9 mouse cellular contexts compared by ENCODE assay signal in genomic region chr17:34128944-34129791, GRCm38 (mm10). TPM values are rescaled to one million over a fixed set of nuclear protein-coding genes. Genes with fewer than 3 reads are reported as not detected.
DNase-seq lines count a peak whose midpoint lies in the region; ATAC-seq and TF ChIP-seq lines count a peak whose summit lies in the region.
"Had no signal": no experiment of that assay in that cellular context is flagged by ENCODE, and none has a peak within 500 bp of the region (broad histone marks: within the 10 kb centered on the region; RNA-seq: fewer than 3 reads in every experiment).

No protein-coding gene starts in this region.

- peaks cover 2 to 15% of the 10 kb centered on the region in 2 experiments; a peak in 3 of 4 replicates for H3K4me1 ChIP-seq in heart, embryonic 14.5 days (ENCODE audit: control insufficient read depth in 2 of 2, insufficient read depth in 2 of 2, low read length in 2 of 2)
- peaks cover 11% of the 10 kb centered on the region; the same call in 1 of the 2 replicates for H3K4me1 ChIP-seq in bone marrow, adult 2 months (ENCODE audit: control insufficient read depth, insufficient read depth, low read length)
- H3K4me1 ChIP-seq in hindbrain, embryonic 16.5 days (ENCODE audit: control insufficient read depth, insufficient read depth, low read depth, low read length), result peaks cover 12% of the 10 kb centered on the region
- H3K4me1 ChIP-seq in kidney, adult 2 months (ENCODE audit: control insufficient read depth, insufficient read depth, low read length), result peaks cover 10% of the 10 kb centered on the region; the same call in 1 of the 2 replicates

- 18% methylated on average over 18 of the region's 18 CpGs for WGBS in heart, embryonic 14.5 days
- WGBS in bone marrow, adult 2 months, result 26% methylated on average over 18 of the region's 18 CpGs
- 24% methylated on average over 18 of the region's 18 CpGs for WGBS in hindbrain, embryonic 16.5 days
- 26% methylated on average over 18 of the region's 18 CpGs for WGBS in kidney, adult 2 months

- no peaks in the 10 kb centered on the region for H3K9me3 ChIP-seq in heart, embryonic 14.5 days (ENCODE audit: control insufficient read depth, low read length)
- H3K9me3 ChIP-seq in hindbrain, embryonic 16.5 days (ENCODE audit: control insufficient read depth, low read length), result no peaks in the 10 kb centered on the region
- H3K9me3 ChIP-seq: G1E had no signal

- H3K27me3 ChIP-seq in heart, embryonic 14.5 days (ENCODE audit: control insufficient read depth, insufficient read depth, low read length), result no peaks in the 10 kb centered on the region
- no peaks in the 10 kb centered on the region for H3K27me3 ChIP-seq in hindbrain, embryonic 16.5 days (replicated peaks; ENCODE audit: control insufficient read depth, insufficient read depth, low read length)
- H3K27me3 ChIP-seq in kidney, adult 2 months (replicated peaks; ENCODE audit: control insufficient read depth, insufficient read depth, low read length), result no peaks in the 10 kb centered on the region

- 0 out of 2 replicates have a peak, but pooled peaks have one; percentile 8 for TF ChIP-seq POLR2A in bone marrow, adult 2 months (IDR thresholded peaks at IDR 0.05; ENCODE audit: borderline replicate concordance, control insufficient read depth, low read depth, low read length)
- no peak for TF ChIP-seq POLR2A in kidney, adult 2 months (IDR thresholded peaks at IDR 0.05; ENCODE audit: low read depth, low read length)

- TF ChIP-seq CTCF in bone marrow, adult 2 months (IDR thresholded peaks at IDR 0.05; ENCODE audit: control insufficient read depth, insufficient read depth, low read length), result no peak
- TF ChIP-seq CTCF in kidney, adult 2 months (conservative IDR thresholded peaks at IDR 0.05; ENCODE audit: insufficient read depth, insufficient read length, low read depth, low read length), result no peak

- no peak overlapping the region for H3K9ac ChIP-seq in heart, embryonic 14.5 days (ENCODE audit: low read length)
- peak overlapping the region; percentile 32; the same call in 1 of the 2 replicates for H3K9ac ChIP-seq in hindbrain, embryonic 16.5 days (ENCODE audit: low read depth, low read length)

- H3K36me3 ChIP-seq in heart, embryonic 14.5 days (ENCODE audit: control insufficient read depth, insufficient read depth, low read length), result peaks cover 10% of the 10 kb centered on the region; the same call in 1 of the 2 replicates
- H3K36me3 ChIP-seq in hindbrain, embryonic 16.5 days (ENCODE audit: control insufficient read depth, insufficient read depth, low read length), result no peaks in the 10 kb centered on the region
- no peaks in the 10 kb centered on the region for H3K36me3 ChIP-seq in kidney, adult 2 months (ENCODE audit: control insufficient read depth, insufficient read depth, low read length)

- 0 out of 2 replicates have a peak overlapping the region, but pooled peaks have one; percentile 6 for H3K4me2 ChIP-seq in heart, embryonic 14.5 days (ENCODE audit: low read length)
- peak overlapping the region; percentile 27; the same call in 1 of the 2 replicates for H3K4me2 ChIP-seq in hindbrain, embryonic 16.5 days (ENCODE audit: low read length)

- DNase-seq in heart, postnatal 36 days, result no peak
- DNase-seq in naive thymus-derived CD4-positive, alpha-beta T cell, adult 2 months (ENCODE audit: low read depth), result peak; percentile 70
- DNase-seq in ovary, postnatal 14 days (ENCODE audit: low spot score), result no peak
- no peak for DNase-seq in kidney, adult 2 months
- DNase-seq in adrenal gland, postnatal 4 days (ENCODE audit: low spot score in 2 of 2), result no peak

- no peak overlapping the region for H3K27ac ChIP-seq in heart, embryonic 14.5 days (replicated peaks in 1 of 2; ENCODE audit: control insufficient read depth in 1 of 2, insufficient read depth in 1 of 2, low read depth in 2 of 2, low read length in 2 of 2)
- peak overlapping the region; percentile 40; the same call in 1 of the 2 replicates for H3K27ac ChIP-seq in bone marrow, adult 2 months (ENCODE audit: control insufficient read depth, insufficient read depth, low read depth, low read length, poor library complexity)
- no peak overlapping the region for H3K27ac ChIP-seq in hindbrain, embryonic 16.5 days (ENCODE audit: low read depth, low read length)
- no peak overlapping the region for H3K27ac ChIP-seq in kidney, adult 2 months (ENCODE audit: insufficient read depth, low read depth, low read length)

- no peak overlapping the region for H3K4me3 ChIP-seq in heart, embryonic 14.5 days (ENCODE audit: control insufficient read depth in 1 of 2, insufficient read depth in 1 of 2, low read depth in 1 of 2, low read length in 2 of 2)
- H3K4me3 ChIP-seq in bone marrow, adult 2 months (replicated peaks; ENCODE audit: control insufficient read depth, low read depth, low read length), result peak overlapping the region; percentile 3
- H3K4me3 ChIP-seq in hindbrain, embryonic 16.5 days (ENCODE audit: low read length), result no peak overlapping the region
- no peak overlapping the region for H3K4me3 ChIP-seq in kidney, adult 2 months (ENCODE audit: insufficient read depth, low read depth, low read length)

- ATAC-seq in heart, embryonic 14.5 days (ENCODE audit: insufficient number of reproducible peaks, insufficient read depth, low FRiP score, low read depth), result no peak
- ATAC-seq in hindbrain, embryonic 16.5 days, result no peak

- intact Hi-C loops in heart, postnatal 36 days (cut with DNase I), result no loop called here

RNA-seq across cellular contexts. Expression of gene Brd2, which starts 6.7 kb away (rescaled TPM):
- polyA plus RNA-seq in heart, embryonic 14.5 days (2014; fragmentation: Nextera tagmentation; extraction: Ambion mirVana), result 72.8 and 74.9 TPM in 2 replicates
- 10 to 100 TPM; 80.5 to 87.0 TPM for total RNA-seq in heart, postnatal 36 days (2021)
- 118 and 172 TPM in 2 replicates for polyA plus RNA-seq in bone marrow, adult 2 months (2011; ENCODE audit: insufficient read depth, insufficient read length, low replicate concordance, missing spikeins)
- 98.5 and 123 TPM in 2 replicates for polyA plus RNA-seq in hindbrain, embryonic 16.5 days (2015; fragmentation: Nextera tagmentation; extraction: Ambion mirVana)
- polyA plus RNA-seq in kidney, adult 2 months (2012; rRNA removed), result 110 and 117 TPM in 2 replicates
- 100 to 1,000 TPM; 225 to 226 TPM for total RNA-seq in adrenal gland, postnatal 4 days (2021)

RNA-seq across cellular contexts. Expression of gene H2-DMa, which starts 9.8 kb away (rescaled TPM):
- polyA plus RNA-seq in heart, embryonic 14.5 days (2014; fragmentation: Nextera tagmentation; extraction: Ambion mirVana), result 5.7 and 9.3 TPM in 2 replicates
- total RNA-seq in heart, postnatal 36 days (2021), result 1 to 10 TPM; 4.0 to 6.5 TPM
- 14.2 and 38.5 TPM in 2 replicates for polyA plus RNA-seq in bone marrow, adult 2 months (2011; ENCODE audit: insufficient read depth, insufficient read length, low replicate concordance, missing spikeins)
- polyA plus RNA-seq in hindbrain, embryonic 16.5 days (2015; fragmentation: Nextera tagmentation; extraction: Ambion mirVana), result 20.5 and 20.9 TPM in 2 replicates
- 30.1 and 37.1 TPM in 2 replicates for polyA plus RNA-seq in kidney, adult 2 months (2012; rRNA removed)
- total RNA-seq in adrenal gland, postnatal 4 days (2021), result 10 to 100 TPM; 11.2 to 11.7 TPM

RNA-seq across cellular contexts. Expression of gene H2-DMb2, which starts 13.9 kb away (rescaled TPM):
- polyA plus RNA-seq in heart, embryonic 14.5 days (2014; fragmentation: Nextera tagmentation; extraction: Ambion mirVana), result 0.32 and 0.36 TPM in 2 replicates
- 1 to 10 TPM; 1.3 to 1.7 TPM for total RNA-seq in heart, postnatal 36 days (2021)
- polyA plus RNA-seq in bone marrow, adult 2 months (2011; ENCODE audit: insufficient read depth, insufficient read length, low replicate concordance, missing spikeins), result 24.3 and 38.9 TPM in 2 replicates
- polyA plus RNA-seq in hindbrain, embryonic 16.5 days (2015; fragmentation: Nextera tagmentation; extraction: Ambion mirVana), result 0.25 and 0.28 TPM in 2 replicates
- 3.2 and 15.6 TPM in 2 replicates for polyA plus RNA-seq in kidney, adult 2 months (2012; rRNA removed)
- total RNA-seq in adrenal gland, postnatal 4 days (2021), result 1 to 10 TPM; 1.2 to 3.0 TPM
- total RNA-seq: G1E had no signal
- polyA plus RNA-seq: G1E had no signal

RNA-seq across cellular contexts. Expression of gene H2-DMb1, which starts 23.7 kb away (rescaled TPM):
- 0.38 and 0.62 TPM in 2 replicates for polyA plus RNA-seq in heart, embryonic 14.5 days (2014; fragmentation: Nextera tagmentation; extraction: Ambion mirVana)
- 1 to 10 TPM; 1.5 to 2.9 TPM for total RNA-seq in heart, postnatal 36 days (2021)
- polyA plus RNA-seq in bone marrow, adult 2 months (2011; ENCODE audit: insufficient read depth, insufficient read length, low replicate concordance, missing spikeins), result 42.1 and 59.8 TPM in 2 replicates
- 0.68 and 1.5 TPM in 2 replicates for polyA plus RNA-seq in hindbrain, embryonic 16.5 days (2015; fragmentation: Nextera tagmentation; extraction: Ambion mirVana)
- 72.3 and 80.5 TPM in 2 replicates for polyA plus RNA-seq in kidney, adult 2 months (2012; rRNA removed)
- total RNA-seq in adrenal gland, postnatal 4 days (2021), result 1 to 10 TPM; 1.9 to 3.8 TPM

RNA-seq across cellular contexts. Expression of gene H2-Oa, which starts 37.0 kb away (rescaled TPM):
- polyA plus RNA-seq in heart, embryonic 14.5 days (2014; fragmentation: Nextera tagmentation; extraction: Ambion mirVana), result 0.78 TPM in 1 of 2 replicates, not detected in the other
- not detected for total RNA-seq in heart, postnatal 36 days (2021)
- 3.9 and 6.3 TPM in 2 replicates for polyA plus RNA-seq in bone marrow, adult 2 months (2011; ENCODE audit: insufficient read depth, insufficient read length, low replicate concordance, missing spikeins)
- 0.14 TPM in 1 of 2 replicates, not detected in the other for polyA plus RNA-seq in hindbrain, embryonic 16.5 days (2015; fragmentation: Nextera tagmentation; extraction: Ambion mirVana)
- 3.1 and 8.5 TPM in 2 replicates for polyA plus RNA-seq in kidney, adult 2 months (2012; rRNA removed)
- under 1 TPM in 1 of 2 experiments, not detected in 1; 0.31 TPM for total RNA-seq in adrenal gland, postnatal 4 days (2021)
- polyA plus RNA-seq: G1E had no signal
